In the genomic region with DNA sequence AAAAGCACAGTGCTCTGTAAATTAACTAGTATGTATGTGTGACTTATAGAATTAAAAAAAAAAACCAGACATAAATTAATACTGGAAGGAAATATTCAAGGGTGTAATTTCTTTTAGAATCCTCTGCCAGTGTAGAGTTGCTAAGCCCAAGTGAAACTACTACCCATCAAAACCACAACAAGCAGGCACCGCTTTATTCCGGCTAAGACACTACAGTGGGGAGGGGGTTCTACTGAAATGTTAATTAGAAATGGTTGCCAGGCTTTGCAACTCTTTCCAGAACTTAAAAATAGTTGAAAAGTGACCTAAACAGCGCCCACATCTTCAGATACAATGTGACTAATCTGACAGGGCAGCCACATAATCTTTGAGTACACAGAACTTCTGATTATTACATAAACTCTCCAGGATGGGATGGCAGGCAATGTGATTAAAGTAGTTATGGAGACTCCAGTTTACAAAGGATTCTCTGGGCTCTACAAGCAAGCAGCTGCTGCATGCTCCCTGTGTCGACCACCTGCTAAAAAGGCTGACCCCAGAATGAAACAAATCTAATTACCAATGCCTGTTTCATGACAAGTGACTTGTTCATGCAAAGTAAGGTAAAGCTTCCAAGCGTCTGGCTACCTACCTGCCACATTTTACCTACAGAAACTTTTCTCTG, we compare ENCODE assay signal across 9 mouse cellular contexts. TPM values are rescaled to one million over a fixed set of nuclear protein-coding genes. Genes with fewer than 3 reads are reported as not detected.
DNase-seq lines count a peak whose midpoint lies in the region; ATAC-seq and TF ChIP-seq lines count a peak whose summit lies in the region.
"Had no signal": no experiment of that assay in that cellular context is flagged by ENCODE, and none has a peak within 500 bp of the region (broad histone marks: within the 10 kb centered on the region; RNA-seq: fewer than 3 reads in every experiment).

No protein-coding gene starts in this region.

- peak overlapping the region; percentile 91 for H3K4me2 ChIP-seq in kidney, embryonic 16.5 days (replicated peaks; ENCODE audit: low read depth, low read length)
- peak overlapping the region; percentile 69 for H3K4me2 ChIP-seq in embryonic facial prominence, embryonic 14.5 days (ENCODE audit: low read depth, low read length)
- H3K4me2 ChIP-seq in intestine, postnatal 0 days (replicated peaks; ENCODE audit: low read depth), result peak overlapping the region; percentile 90
- H3K4me2 ChIP-seq in neural tube, embryonic 14.5 days (ENCODE audit: low read depth, low read length), result peak overlapping the region; percentile 66

- TF ChIP-seq CTCF in intestine, postnatal 0 days (IDR thresholded peaks at IDR 0.05; ENCODE audit: low read depth), result no peak

- no peaks in the 10 kb centered on the region for H3K27me3 ChIP-seq in kidney, embryonic 16.5 days (ENCODE audit: insufficient read depth, low read length)
- H3K27me3 ChIP-seq in embryonic facial prominence, embryonic 14.5 days (replicated peaks; ENCODE audit: control insufficient read depth, insufficient read depth, low read length), result no peaks in the 10 kb centered on the region
- H3K27me3 ChIP-seq in intestine, postnatal 0 days (replicated peaks; ENCODE audit: control insufficient read depth, insufficient read depth, low read length), result no peaks in the 10 kb centered on the region
- peaks cover 3% of the 10 kb centered on the region; the same call in 1 of the 2 replicates for H3K27me3 ChIP-seq in neural tube, embryonic 14.5 days (ENCODE audit: control insufficient read depth, insufficient read depth, low read length)

- H3K9ac ChIP-seq in kidney, embryonic 16.5 days (replicated peaks; ENCODE audit: low read length), result peak overlapping the region; percentile 92
- peak overlapping the region; percentile 92 for H3K9ac ChIP-seq in embryonic facial prominence, embryonic 14.5 days (ENCODE audit: low read depth, low read length)
- H3K9ac ChIP-seq in intestine, postnatal 0 days (ENCODE audit: low read depth, low read length), result no peak overlapping the region
- H3K9ac ChIP-seq in neural tube, embryonic 14.5 days (replicated peaks; ENCODE audit: low read depth, low read length), result peak overlapping the region; percentile 51

- peak overlapping the region; percentile 58; the same call in 1 of the 2 replicates for H3K27ac ChIP-seq in kidney, embryonic 16.5 days (ENCODE audit: low read length)
- peak overlapping the region; percentile 35 for H3K27ac ChIP-seq in embryonic facial prominence, embryonic 14.5 days (replicated peaks; ENCODE audit: low read depth, low read length)
- H3K27ac ChIP-seq in intestine, postnatal 0 days (ENCODE audit: low read depth, low read length), result no peak overlapping the region
- H3K27ac ChIP-seq in neural tube, embryonic 14.5 days (ENCODE audit: low read depth, low read length), result peak overlapping the region; percentile 10; the same call in 1 of the 2 replicates
- H3K27ac ChIP-seq: macrophage had no signal

- no peaks in the 10 kb centered on the region for H3K36me3 ChIP-seq in kidney, embryonic 16.5 days (ENCODE audit: insufficient read depth, low read length)
- H3K36me3 ChIP-seq in embryonic facial prominence, embryonic 14.5 days (ENCODE audit: control insufficient read depth, insufficient read depth, low read length), result no peaks in the 10 kb centered on the region
- H3K36me3 ChIP-seq in intestine, postnatal 0 days (ENCODE audit: control insufficient read depth, insufficient read depth), result no peaks in the 10 kb centered on the region
- no peaks in the 10 kb centered on the region for H3K36me3 ChIP-seq in neural tube, embryonic 14.5 days (ENCODE audit: control insufficient read depth, insufficient read depth, low read length)

- H3K4me3 ChIP-seq in kidney, embryonic 16.5 days (ENCODE audit: low read length), result peak overlapping the region; percentile 88
- H3K4me3 ChIP-seq in embryonic facial prominence, embryonic 14.5 days (ENCODE audit: low read depth, low read length), result peak overlapping the region; percentile 87
- H3K4me3 ChIP-seq in intestine, postnatal 0 days (ENCODE audit: low read depth, low read length), result peak overlapping the region; percentile 87
- H3K4me3 ChIP-seq in neural tube, embryonic 14.5 days (ENCODE audit: low read depth, low read length), result peak overlapping the region; percentile 90

- peaks cover 30% of the 10 kb centered on the region for H3K4me1 ChIP-seq in kidney, embryonic 16.5 days (ENCODE audit: insufficient read depth, low read length)
- H3K4me1 ChIP-seq in embryonic facial prominence, embryonic 14.5 days (ENCODE audit: control insufficient read depth, insufficient read depth, low read length), result peaks cover 26% of the 10 kb centered on the region
- H3K4me1 ChIP-seq in intestine, postnatal 0 days (replicated peaks; ENCODE audit: control insufficient read depth, insufficient read depth, low read length), result peaks cover 4% of the 10 kb centered on the region; the same call in 1 of the 2 replicates
- peaks cover 33% of the 10 kb centered on the region for H3K4me1 ChIP-seq in neural tube, embryonic 14.5 days (ENCODE audit: control insufficient read depth, insufficient read depth, low read length)

- DNase-seq in kidney, adult 8-10 months, result no peak
- peak; percentile 48 for DNase-seq in embryonic facial prominence, embryonic 14.5 days (ENCODE audit: low spot score)
- no peak for DNase-seq in frontal cortex, postnatal 10 days (ENCODE audit: low spot score in 2 of 2)
- no peak for DNase-seq in gastrocnemius, adult 18-20 months (ENCODE audit: low spot score)
- DNase-seq in kidney, adult 9 months, result no peak

- no peaks in the 10 kb centered on the region for H3K9me3 ChIP-seq in kidney, embryonic 16.5 days (ENCODE audit: low read length)
- no peaks in the 10 kb centered on the region for H3K9me3 ChIP-seq in embryonic facial prominence, embryonic 14.5 days (ENCODE audit: control insufficient read depth, low read length)
- H3K9me3 ChIP-seq in intestine, postnatal 0 days (ENCODE audit: control insufficient read depth), result no peaks in the 10 kb centered on the region
- no peaks in the 10 kb centered on the region for H3K9me3 ChIP-seq in neural tube, embryonic 14.5 days (ENCODE audit: control insufficient read depth, low read length)

- no peak for ATAC-seq in kidney, embryonic 16.5 days (ENCODE audit: low FRiP score, low TSS enrichment)
- ATAC-seq in embryonic facial prominence, embryonic 14.5 days (ENCODE audit: low read depth), result no peak
- ATAC-seq in intestine, postnatal 0 days, result no peak
- ATAC-seq in neural tube, embryonic 14.5 days (ENCODE audit: low read depth), result no peak

- 57% methylated on average over 5 of the region's 5 CpGs for WGBS in kidney, embryonic 16.5 days
- WGBS in embryonic facial prominence, embryonic 14.5 days, result 25% methylated on average over 5 of the region's 5 CpGs
- WGBS in intestine, postnatal 0 days, result 60% methylated on average over 5 of the region's 5 CpGs
- 10% methylated on average over 5 of the region's 5 CpGs for WGBS in neural tube, embryonic 14.5 days

RNA-seq across cellular contexts. Expression of a gene that starts 3.2 kb away (rescaled TPM):
- polyA plus RNA-seq in kidney, embryonic 16.5 days (2015; fragmentation: Nextera tagmentation; extraction: Ambion mirVana), result 19.9 and 23.2 TPM in 2 replicates
- 30.0 and 30.6 TPM in 2 replicates for polyA plus RNA-seq in embryonic facial prominence, embryonic 14.5 days (2014; fragmentation: Nextera tagmentation; extraction: Ambion mirVana)
- polyA plus RNA-seq in intestine, postnatal 0 days (2015; fragmentation: Nextera tagmentation; extraction: Ambion mirVana), result 6.7 and 7.6 TPM in 2 replicates
- 17.7 and 27.7 TPM in 2 replicates for polyA plus RNA-seq in neural tube, embryonic 14.5 days (2014; fragmentation: Nextera tagmentation; extraction: Ambion mirVana)
- total RNA-seq in gastrocnemius, adult 18-20 months (2021), result 1 to 10 TPM; 3.0 to 6.7 TPM

RNA-seq across cellular contexts. Expression of a gene that starts 32.5 kb away (rescaled TPM):
- polyA plus RNA-seq in kidney, embryonic 16.5 days (2015; fragmentation: Nextera tagmentation; extraction: Ambion mirVana), result 105 and 119 TPM in 2 replicates
- polyA plus RNA-seq in embryonic facial prominence, embryonic 14.5 days (2014; fragmentation: Nextera tagmentation; extraction: Ambion mirVana), result 116 and 131 TPM in 2 replicates
- 67.4 and 78.2 TPM in 2 replicates for polyA plus RNA-seq in intestine, postnatal 0 days (2015; fragmentation: Nextera tagmentation; extraction: Ambion mirVana)
- polyA plus RNA-seq in neural tube, embryonic 14.5 days (2014; fragmentation: Nextera tagmentation; extraction: Ambion mirVana), result 167 and 187 TPM in 2 replicates
- 10 to 100 TPM; 38.7 to 42.4 TPM for total RNA-seq in gastrocnemius, adult 18-20 months (2021)
